Mouse (Mus musculus): ENCODE measurements around the gene Fgf18. TPM values are rescaled to one million over a fixed set of nuclear protein-coding genes. Genes with fewer than 3 reads are reported as not detected.

The Fgf18 gene
- total and polyA plus RNA-seq, 3 experiments: not detected

DNA sequence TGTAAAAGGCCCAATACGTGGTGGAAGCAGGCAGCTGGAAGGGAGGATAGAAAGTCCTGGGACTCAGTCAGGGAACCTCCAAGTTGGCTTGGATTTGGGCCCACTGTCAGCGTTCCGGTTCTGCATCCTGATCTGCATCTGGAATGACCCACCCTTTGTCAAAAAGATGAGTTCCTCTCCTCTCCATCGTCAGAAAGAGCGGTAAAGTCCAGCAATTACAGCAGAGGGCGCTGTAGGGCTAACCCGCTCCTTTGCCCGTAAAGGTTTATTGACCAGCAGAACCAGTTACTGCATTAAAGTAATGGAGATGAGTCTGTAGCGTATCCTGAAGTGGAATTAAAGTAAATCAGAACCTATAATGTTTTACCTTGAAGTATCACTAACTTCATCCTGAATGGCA, 23.3 kb upstream of the Fgf18 start:
- Histone ChIP-seq H3K4me1 (ENCODE audit: control insufficient read depth in 1 of 2, insufficient read depth in 2 of 2) (peaks cover 0 to 3% of the 10 kb centered on the region in 2 experiments; a peak in 1 of 4 replicates), H3K9me3 (replicated peaks; ENCODE audit: low read length) (no peaks in the 10 kb centered on the region), H3K4me2 (ENCODE audit: insufficient read depth, low read depth, poor library complexity, severe bottlenecking) (no peak overlapping the region), H3K9ac (ENCODE audit: insufficient read depth, low read depth) (no peak overlapping the region), H3K79me2 (replicated peaks; ENCODE audit: control insufficient read depth, extremely low read depth, insufficient read depth, poor library complexity, severe bottlenecking) (no peaks in the 10 kb centered on the region), H3K36me3 (replicated peaks in 1 of 2; ENCODE audit: control insufficient read depth in 1 of 2, insufficient read depth in 1 of 2, low read length in 1 of 2) (no peaks in the 10 kb centered on the region), H3K27ac (ENCODE audit: insufficient read depth, low read depth) (no peak overlapping the region), H3K4me3 (replicated peaks in 1 of 3; ENCODE audit: low read depth in 2 of 3, low read length in 2 of 3, poor library complexity in 1 of 3) (no peak overlapping the region), H3K27me3 (replicated peaks) (no peaks in the 10 kb centered on the region)
- in situ Hi-C loops (cut with MboI; ENCODE audit: low pct_ligation_motif_present, low pct_unique_long_range_greater_than_20kb, low sequenced_read_pairs): loop anchor here (10.0 kb wide), 1 partner anchor 544 kb away; no protein-coding TSS in a partner anchor
- TF ChIP-seq E2F4 (IDR thresholded peaks at IDR 0.05; ENCODE audit: insufficient replicate concordance, low read depth, low read length) (peak; percentile 63; the same call in 1 of the 2 replicates), SMC3 (IDR thresholded peaks at IDR 0.05; ENCODE audit: low read depth, low read length) (peak; percentile 76), CTCF (conservative IDR thresholded peaks at IDR 0.05 in 1 of 2, IDR thresholded peaks at IDR 0.05 in 1 of 2; ENCODE audit: low read depth in 2 of 2, low read length in 2 of 2) (peak; percentile 86 to 90), ZNF384 (IDR thresholded peaks at IDR 0.05; ENCODE audit: low read depth, low read length) (no peak), ZC3H11A (IDR thresholded peaks at IDR 0.05; ENCODE audit: low read depth, low read length) (no peak), RAD21 (IDR thresholded peaks at IDR 0.05; ENCODE audit: low read depth, low read length) (peak; percentile 77)
- dilution Hi-C loops (cut with MboI; ENCODE audit: extremely low pct_ligation_motif_present, extremely low pct_unique_long_range_greater_than_20kb, low sequenced_read_pairs): no loop called here
- peak; percentile 77 for DNase-seq (ENCODE audit: extremely low read depth)

DNA sequence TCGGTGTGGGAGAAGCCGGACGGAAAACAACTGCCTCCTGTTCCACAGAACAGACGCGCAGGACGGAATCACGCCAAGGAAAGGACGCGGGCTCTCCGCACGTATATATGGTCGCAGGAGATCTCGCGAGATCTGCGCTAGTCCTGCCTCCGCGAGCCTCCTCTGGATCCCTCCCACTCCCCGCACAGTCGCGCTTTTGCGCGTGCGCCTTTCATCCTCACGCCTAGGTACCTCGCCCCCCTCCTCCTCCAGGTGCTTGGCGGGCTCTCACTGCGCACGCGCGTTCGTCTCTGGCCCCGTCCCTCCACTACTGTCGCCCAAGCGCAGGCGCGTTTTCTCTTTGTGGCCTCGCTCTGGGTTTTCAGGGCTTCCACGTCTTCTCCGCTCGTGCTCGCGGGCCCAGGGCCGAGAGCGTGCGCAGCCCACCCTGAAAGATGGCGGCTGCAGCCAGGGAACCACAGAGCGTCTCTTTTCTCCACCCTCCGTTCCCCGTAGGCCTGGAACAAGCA, 15.9 kb upstream of the Fgf18 start, which contains the start of gene Npm1:
Npm1 (minus strand) TSS at position 209 of the 509 bp plus-strand sequence.
- TF ChIP-seq MXI1 (IDR thresholded peaks at IDR 0.05; ENCODE audit: low read depth, low read length): peak; percentile 19
- TF ChIP-seq UBTF (IDR thresholded peaks at IDR 0.05; ENCODE audit: low read depth, low read length): 0 out of 2 replicates have a peak, but pooled peaks have one; percentile 72
- peak; percentile 100 for TF ChIP-seq NELFE (IDR thresholded peaks at IDR 0.05; ENCODE audit: low read depth, low read length)
- TF ChIP-seq MAZ (IDR thresholded peaks at IDR 0.05; ENCODE audit: low read depth, low read length): peak; percentile 84
- no peak for TF ChIP-seq SMC3 (IDR thresholded peaks at IDR 0.05; ENCODE audit: low read depth, low read length)
- no peak; the same call in 1 of the 2 replicates for TF ChIP-seq IRF4 (IDR thresholded peaks at IDR 0.05; ENCODE audit: low read depth, low read length)
- TF ChIP-seq ZKSCAN1 (IDR thresholded peaks at IDR 0.05; ENCODE audit: borderline replicate concordance, low read depth, low read length): no peak
- TF ChIP-seq CHD2 (IDR thresholded peaks at IDR 0.05; ENCODE audit: low read length): peak; percentile 99
- no peak for TF ChIP-seq CHD1 (IDR thresholded peaks at IDR 0.05; ENCODE audit: low read depth, low read length)
- TF ChIP-seq JUN (IDR thresholded peaks at IDR 0.05; ENCODE audit: insufficient read depth, low read depth, low read length): no peak
- peak; percentile 99 for TF ChIP-seq ZMIZ1 (IDR thresholded peaks at IDR 0.05; ENCODE audit: low read depth, low read length)
- peak; percentile 100 for TF ChIP-seq POLR2AphosphoS2 (IDR thresholded peaks at IDR 0.05; ENCODE audit: low read depth, low read length)
- TF ChIP-seq EP300 (IDR thresholded peaks at IDR 0.05; ENCODE audit: low read length): no peak
- peak; percentile 34; the same call in 1 of the 2 replicates for TF ChIP-seq MEF2A (IDR thresholded peaks at IDR 0.05; ENCODE audit: borderline replicate concordance, low read depth, low read length)
- TF ChIP-seq USF1 (IDR thresholded peaks at IDR 0.05; ENCODE audit: low read depth, low read length): no peak
- peak; percentile 61; the same call in 1 of the 2 replicates for TF ChIP-seq SIN3A (IDR thresholded peaks at IDR 0.05; ENCODE audit: low read length)
- TF ChIP-seq MAX (IDR thresholded peaks at IDR 0.05; ENCODE audit: low read length): 0 out of 2 replicates have a peak, but pooled peaks have one; percentile 51
- peak; percentile 99 for TF ChIP-seq TBP (conservative IDR thresholded peaks at IDR 0.05; ENCODE audit: low read depth, low read length)
- TF ChIP-seq POLR2A (IDR thresholded peaks at IDR 0.05; ENCODE audit: low read depth, low read length): peak; percentile 99
- peak; percentile 9; the same call in 1 of the 2 replicates for TF ChIP-seq RCOR1 (conservative IDR thresholded peaks at IDR 0.05; ENCODE audit: low read depth, low read length)
- TF ChIP-seq NRF1 (IDR thresholded peaks at IDR 0.05; ENCODE audit: low read depth, low read length): peak; percentile 94
- TF ChIP-seq CTCF (conservative IDR thresholded peaks at IDR 0.05 in 1 of 2, IDR thresholded peaks at IDR 0.05 in 1 of 2; ENCODE audit: low read depth in 2 of 2, low read length in 2 of 2): no peak
- TF ChIP-seq MYC (IDR thresholded peaks at IDR 0.05; ENCODE audit: low read depth, low read length): peak; percentile 75; the same call in 1 of the 2 replicates
- peak; percentile 95 for TF ChIP-seq E2F4 (IDR thresholded peaks at IDR 0.05; ENCODE audit: insufficient replicate concordance, low read depth, low read length)
- TF ChIP-seq TCF12 (IDR thresholded peaks at IDR 0.05; ENCODE audit: low read depth, low read length): peak; percentile 97
- peak; percentile 39; the same call in 1 of the 2 replicates for TF ChIP-seq BHLHE40 (IDR thresholded peaks at IDR 0.05; ENCODE audit: low read depth, low read length)
- TF ChIP-seq KAT2A (IDR thresholded peaks at IDR 0.05; ENCODE audit: insufficient replicate concordance, low read length): peak; percentile 74; the same call in 1 of the 2 replicates
- peak; percentile 73 for TF ChIP-seq HCFC1 (IDR thresholded peaks at IDR 0.05; ENCODE audit: low read depth, low read length)
- Histone ChIP-seq H3K79me2 (replicated peaks; ENCODE audit: control insufficient read depth, extremely low read depth, insufficient read depth, poor library complexity, severe bottlenecking) (peaks cover 43% of the 10 kb centered on the region), H3K4me2 (ENCODE audit: insufficient read depth, low read depth, poor library complexity, severe bottlenecking) (peak within 1 kb of the TSS; percentile 35), H3K4me3 (replicated peaks in 1 of 3; ENCODE audit: low read depth in 2 of 3, low read length in 2 of 3, poor library complexity in 1 of 3) (peak within 1 kb of the TSS; percentile 71 to 86 (median 74)), H3K27ac (ENCODE audit: insufficient read depth, low read depth) (peak within 1 kb of the TSS; percentile 43), H3K4me1 (ENCODE audit: control insufficient read depth in 1 of 2, insufficient read depth in 2 of 2) (peaks cover 0 to 16% of the 10 kb centered on the region in 2 experiments; a peak in 2 of 4 replicates), H3K27me3 (replicated peaks) (no peaks in the 10 kb centered on the region), H3K9me3 (replicated peaks; ENCODE audit: low read length) (no peaks in the 10 kb centered on the region), H3K9ac (ENCODE audit: insufficient read depth, low read depth) (peak within 1 kb of the TSS; percentile 94), H3K36me3 (replicated peaks in 1 of 2; ENCODE audit: control insufficient read depth in 1 of 2, insufficient read depth in 1 of 2, low read length in 1 of 2) (peaks cover 16 to 41% of the 10 kb centered on the region in 2 experiments)
- DNase-seq (ENCODE audit: extremely low read depth): peak; percentile 100
- in situ Hi-C loops (cut with MboI; ENCODE audit: low pct_ligation_motif_present, low pct_unique_long_range_greater_than_20kb, low sequenced_read_pairs): no loop called here
- dilution Hi-C loops (cut with MboI; ENCODE audit: extremely low pct_ligation_motif_present, extremely low pct_unique_long_range_greater_than_20kb, low sequenced_read_pairs): no loop called here
